Mouse (Mus musculus) kidney, adult 8-10 months (tissue): ENCODE measurements around the gene Ssxb8.
"Not testable (repeated sequence)": the region's sequence is repeated elsewhere in the genome, so short reads cannot be mapped to it uniquely, and the experiment has no call there.

Experiments
- DNase-seq, 2 experiments: peaks; one replicate each; pipeline ENCODE4 v3.0.0; 2022

Gene Ssxb8

DNA sequence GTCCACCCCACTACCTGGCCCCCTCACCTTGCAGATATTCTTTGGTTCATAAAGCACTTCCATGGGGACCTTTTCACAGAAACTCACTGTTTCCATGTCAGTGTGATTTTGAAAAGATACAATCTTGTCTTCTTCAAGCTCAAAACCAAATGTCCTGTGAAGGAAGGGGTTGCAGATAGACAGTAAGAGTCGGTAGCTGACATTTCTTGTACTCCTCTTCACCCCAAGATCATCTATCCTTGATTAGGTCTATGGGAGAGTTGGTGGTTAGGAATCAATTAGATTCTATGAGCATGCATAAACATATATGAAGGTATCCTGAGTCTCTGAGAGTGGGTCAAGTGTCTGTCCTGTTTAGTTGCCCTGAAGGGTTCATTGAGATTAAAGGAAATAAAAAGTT is at the start of gene Ssxb8:
Ssxb8 (minus strand) TSS at position 101 of the 400 bp plus-strand sequence.
- not testable (repeated sequence) for DNase-seq

- DNase-seq, result peak; percentile 6 to 41
Observed at GRCm38 (mm10) chrX:8732907-8733306, 42.3 kb upstream of the Ssxb8 start.

DNA sequence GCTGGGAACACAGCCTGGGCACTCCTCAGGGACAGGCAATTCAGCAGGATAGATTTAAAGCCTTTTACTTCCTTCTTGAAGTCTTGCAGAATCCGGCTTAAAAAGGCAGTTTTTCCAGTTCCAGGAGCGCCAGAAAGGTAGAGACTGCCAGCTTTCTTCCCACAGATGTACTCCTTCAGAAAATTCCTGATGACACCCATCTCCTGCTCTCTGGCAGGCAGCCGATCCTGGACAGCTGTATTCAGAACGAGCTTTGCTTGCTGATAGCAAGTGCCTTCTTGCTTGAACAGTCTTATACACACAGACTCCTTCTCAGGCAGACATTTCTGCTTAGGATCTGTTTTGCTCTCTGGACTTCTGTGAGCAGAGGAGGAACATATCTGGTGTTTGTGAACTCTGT is 27.6 kb downstream of the Ssxb8 start:
- no peak for DNase-seq
